Mouse (Mus musculus) cerebellum, postnatal 10 days (tissue): ENCODE measurements at regions not wholly inside any gene's neighbourhood (a gene's known extent, or its start where the extent isn't known, plus 50 kb on each side); places are given as distances from the start of the nearest gene placed in this dataset.

Experiments
- DNase-seq, 2 experiments: peaks; one replicate each; pipeline ENCODE4 v3.0.0; 2021; ENCODE audit warnings: mixed read lengths in 2 of 2

DNA sequence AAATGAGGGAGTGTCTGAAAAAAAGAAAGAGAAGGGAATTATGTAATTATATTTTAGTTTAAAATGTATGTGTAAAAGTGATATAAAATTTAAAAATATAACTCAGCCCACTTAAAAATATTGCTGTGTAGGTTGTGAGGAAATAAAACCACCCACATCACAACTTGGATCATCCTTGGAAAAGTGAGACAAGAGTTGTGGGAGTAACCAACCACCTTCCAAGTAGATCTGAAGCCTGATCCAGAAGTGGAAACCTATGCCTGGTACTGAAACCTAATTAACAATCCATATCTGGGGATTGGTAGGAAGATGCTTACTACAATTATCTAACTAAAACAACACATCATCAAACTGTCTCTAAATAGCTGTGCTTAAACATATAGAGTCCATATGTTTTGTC lies 743.1 kb downstream of the Stim2 start:
- DNase-seq, result no peak

DNA sequence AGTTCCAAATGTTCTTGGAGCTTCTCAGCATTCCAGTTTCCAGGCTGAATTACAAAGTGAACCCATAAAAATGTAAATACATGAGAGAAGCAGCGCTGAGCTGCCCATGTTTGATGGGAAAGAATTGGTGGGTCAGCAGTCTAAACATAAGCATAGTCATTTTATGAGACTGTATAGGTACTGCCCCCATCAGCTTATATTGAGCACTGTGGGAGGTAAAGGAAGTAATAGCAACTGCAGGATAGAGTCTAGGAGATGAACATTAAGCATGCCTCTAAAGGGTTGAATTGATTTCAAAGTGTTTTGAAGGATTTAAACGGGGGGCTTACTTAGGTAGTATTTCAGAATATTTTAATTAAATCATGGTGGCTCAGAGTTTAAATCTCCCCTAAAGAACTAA lies 748.7 kb downstream of the Stim2 start:
- DNase-seq, result no peak

DNA sequence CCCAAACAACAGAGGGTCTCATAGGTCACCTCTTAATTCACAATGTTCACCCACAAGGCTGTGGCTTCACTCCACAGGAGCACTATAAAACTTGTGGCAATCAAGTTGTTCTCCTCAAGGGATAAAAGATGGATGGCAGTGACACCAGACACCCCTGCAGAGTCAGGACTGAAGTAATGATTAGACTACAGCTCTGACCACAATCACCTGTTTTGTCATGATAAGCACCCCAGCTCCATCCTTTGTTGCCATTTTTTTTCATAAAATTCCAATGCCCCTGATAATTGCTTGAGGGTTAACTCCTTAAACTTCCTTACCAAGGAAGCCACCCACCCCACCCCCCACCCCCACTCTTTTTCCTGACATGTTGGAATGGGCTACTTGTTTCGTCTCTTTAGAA lies 755.1 kb downstream of the Stim2 start:
- no peak for DNase-seq

GRCm38 (mm10) chr5:54759657-54760056 lies 761.4 kb downstream of the Stim2 start:
- DNase-seq, result no peak

DNA sequence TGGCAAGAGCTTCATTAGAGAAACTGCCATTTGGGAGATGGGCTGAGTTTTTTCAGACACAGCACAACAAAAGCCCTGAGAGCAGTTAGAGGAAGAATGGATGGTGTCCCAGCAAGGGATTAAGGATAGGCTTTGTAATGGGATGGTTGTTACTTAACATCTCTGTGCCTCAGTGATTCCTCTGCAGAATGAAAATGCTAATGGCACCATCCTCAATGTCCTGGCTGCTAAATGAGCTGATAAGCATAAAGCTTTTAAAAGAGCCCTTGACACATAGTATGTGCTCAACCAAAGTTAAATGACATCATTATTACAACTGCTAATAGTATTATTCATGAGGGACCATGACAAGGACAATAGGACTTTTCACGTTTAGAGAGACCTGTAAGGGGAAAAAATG lies 764.7 kb downstream of the Stim2 start:
- DNase-seq, result no peak

GRCm38 (mm10) chr5:54796953-54797450 lies 798.7 kb downstream of the Stim2 start:
- DNase-seq, result peak; percentile 78 to 81

GRCm38 (mm10) chr5:54827076-54827475 lies 828.8 kb downstream of the Stim2 start:
- no peak for DNase-seq
